Mouse (Mus musculus) c-Kit-positive CD71-negative TER-119-negative erythroid progenitor cells, embryonic 14.5 days (primary cell): Measurements from ENCODE around the gene Tgfbr2.

ENCODE experiments used
- DNase-seq: peaks from one replicate; pipeline ENCODE4 v3.0.0-alpha.2; 2013; ENCODE audit warnings: low read depth

The Tgfbr2 gene

GRCm38 (mm10) chr9:116111149-116111970 lies 63.8 kb downstream of the Tgfbr2 start:
- peak; percentile 29 for DNase-seq

GRCm38 (mm10) chr9:116108729-116109128 lies 66.4 kb downstream of the Tgfbr2 start:
- no peak for DNase-seq

- no peak for DNase-seq
These were observed 70.4 kb downstream of the Tgfbr2 start for GRCm38 (mm10) chr9:116104770-116105169.

GRCm38 (mm10) chr9:116101842-116102241 lies 73.3 kb downstream of the Tgfbr2 start:
- DNase-seq = no peak

- no peak for DNase-seq
These were observed 75.1 kb downstream of the Tgfbr2 start for GRCm38 (mm10) chr9:116100015-116100414.

GRCm38 (mm10) chr9:116099596-116099993 lies 75.6 kb downstream of the Tgfbr2 start:
- no peak for DNase-seq

GRCm38 (mm10) chr9:116098724-116099595 lies 76.2 kb downstream of the Tgfbr2 start:
- no peak for DNase-seq

- no peak for DNase-seq
These were observed 83.2 kb downstream of the Tgfbr2 start for GRCm38 (mm10) chr9:116091921-116092320.

GRCm38 (mm10) chr9:116091101-116091841 lies 83.9 kb downstream of the Tgfbr2 start:
- DNase-seq = no peak

GRCm38 (mm10) chr9:116090296-116090695 lies 84.9 kb downstream of the Tgfbr2 start:
- no peak for DNase-seq

- DNase-seq = no peak
These were observed 86.2 kb downstream of the Tgfbr2 start for GRCm38 (mm10) chr9:116088912-116089311.

GRCm38 (mm10) chr9:116087880-116088279 lies 87.3 kb downstream of the Tgfbr2 start:
- DNase-seq = peak; percentile 63

- no peak for DNase-seq
These were observed 87.9 kb downstream of the Tgfbr2 start for GRCm38 (mm10) chr9:116087263-116087662.

GRCm38 (mm10) chr9:116085999-116086398 lies 89.2 kb downstream of the Tgfbr2 start:
- no peak for DNase-seq

- DNase-seq = no peak
These were observed 90.7 kb downstream of the Tgfbr2 start for GRCm38 (mm10) chr9:116084324-116084931.

- no peak for DNase-seq
These were observed 91.3 kb downstream of the Tgfbr2 start for GRCm38 (mm10) chr9:116083726-116084323.

GRCm38 (mm10) chr9:116083300-116083699 lies 91.9 kb downstream of the Tgfbr2 start:
- DNase-seq = no peak

- DNase-seq = no peak
These were observed 93.4 kb downstream of the Tgfbr2 start for GRCm38 (mm10) chr9:116081781-116082180.

- no peak for DNase-seq
These were observed 97.7 kb downstream of the Tgfbr2 start for GRCm38 (mm10) chr9:116077419-116077818.

- no peak for DNase-seq
These were observed 98.2 kb downstream of the Tgfbr2 start for GRCm38 (mm10) chr9:116076946-116077345.

GRCm38 (mm10) chr9:116076163-116076562 lies 99.0 kb downstream of the Tgfbr2 start:
- DNase-seq = no peak
